Mouse (Mus musculus): ENCODE measurements around the gene Fermt2. TPM values are rescaled to one million over a fixed set of nuclear protein-coding genes. Genes with fewer than 3 reads are reported as not detected.

Fermt2 gene
- 26.4 and 29.0 TPM in 2 replicates for total RNA-seq (2014; rRNA removed)
- 66.7 and 70.0 TPM in 2 replicates for polyA plus RNA-seq (2015; fragmentation: Nextera tagmentation; extraction: Ambion mirVana)

GRCm38 (mm10) chr14:45529411-45530363 lies at the start of gene Fermt2:
Gene Fermt2, minus strand, starts transcription at chr14:45530118.
- no peaks in the 10 kb centered on the region for H3K9me3 ChIP-seq (ENCODE audit: low read length)
- peak within 1 kb of the TSS; percentile 86 for H3K27ac ChIP-seq (ENCODE audit: low read depth, low read length)
- peak within 1 kb of the TSS; percentile 88 for H3K4me3 ChIP-seq (ENCODE audit: low read depth, low read length)
- DNase-seq (ENCODE audit: low spot score), result peak; percentile 80
- ATAC-seq (ENCODE audit: low FRiP score), result peak; percentile 88
- WGBS, result 1% methylated on average over 73 of the region's 126 CpGs
- H3K27me3 ChIP-seq (ENCODE audit: insufficient read depth, low read length), result no peaks in the 10 kb centered on the region
- peak within 1 kb of the TSS; percentile 70 for H3K9ac ChIP-seq (replicated peaks; ENCODE audit: low read length, poor library complexity, severe bottlenecking)
- no peak for TF ChIP-seq CTCF (IDR thresholded peaks at IDR 0.05)
- H3K4me1 ChIP-seq (ENCODE audit: insufficient read depth, low read length), result peaks cover 10% of the 10 kb centered on the region
- H3K4me2 ChIP-seq (ENCODE audit: low read depth, low read length, poor library complexity, severe bottlenecking), result peak within 1 kb of the TSS; percentile 65
- no peaks in the 10 kb centered on the region for H3K36me3 ChIP-seq (ENCODE audit: insufficient read depth, low read length)

- Histone ChIP-seq H3K9me3 (ENCODE audit: low read length) (no peaks in the 10 kb centered on the region), H3K4me2 (ENCODE audit: low read depth, low read length, poor library complexity, severe bottlenecking) (peak overlapping the region; percentile 43; the same call in 1 of the 2 replicates), H3K4me3 (ENCODE audit: low read depth, low read length) (peak overlapping the region; percentile 13; the same call in 1 of the 2 replicates), H3K27me3 (ENCODE audit: insufficient read depth, low read length) (no peaks in the 10 kb centered on the region), H3K9ac (replicated peaks; ENCODE audit: low read length, poor library complexity, severe bottlenecking) (no peak overlapping the region), H3K4me1 (ENCODE audit: insufficient read depth, low read length) (no peaks in the 10 kb centered on the region), H3K27ac (ENCODE audit: low read depth, low read length) (peak overlapping the region; percentile 60), H3K36me3 (ENCODE audit: insufficient read depth, low read length) (no peaks in the 10 kb centered on the region)
- ATAC-seq (ENCODE audit: low FRiP score) (no peak), DNase-seq (ENCODE audit: low spot score) (peak; percentile 75)
- peak; percentile 81 for TF ChIP-seq CTCF (IDR thresholded peaks at IDR 0.05)
- 21% methylated on average over 28 of the region's 33 CpGs for WGBS
Measured at GRCm38 (mm10) chr14:45566066-45566937, 36.4 kb upstream of the Fermt2 start.

- peak overlapping the region; percentile 43 for H3K4me2 ChIP-seq (ENCODE audit: low read depth, low read length, poor library complexity, severe bottlenecking)
- H3K36me3 ChIP-seq (ENCODE audit: insufficient read depth, low read length), result no peaks in the 10 kb centered on the region
- peak overlapping the region; percentile 60 for H3K27ac ChIP-seq (ENCODE audit: low read depth, low read length)
- WGBS, result 5% methylated on average over 20 of the region's 20 CpGs
- peak; percentile 65 for ATAC-seq (ENCODE audit: low FRiP score)
- DNase-seq (ENCODE audit: low spot score), result peak; percentile 60
- TF ChIP-seq CTCF (IDR thresholded peaks at IDR 0.05), result no peak
- no peaks in the 10 kb centered on the region for H3K4me1 ChIP-seq (ENCODE audit: insufficient read depth, low read length)
- no peak overlapping the region for H3K9ac ChIP-seq (replicated peaks; ENCODE audit: low read length, poor library complexity, severe bottlenecking)
- no peaks in the 10 kb centered on the region for H3K27me3 ChIP-seq (ENCODE audit: insufficient read depth, low read length)
- no peaks in the 10 kb centered on the region for H3K9me3 ChIP-seq (ENCODE audit: low read length)
- no peak overlapping the region for H3K4me3 ChIP-seq (ENCODE audit: low read depth, low read length)
Measured at GRCm38 (mm10) chr14:45565216-45566065, 35.5 kb upstream of the Fermt2 start.

- Histone ChIP-seq H3K36me3 (ENCODE audit: insufficient read depth, low read length) (no peaks in the 10 kb centered on the region), H3K9me3 (ENCODE audit: low read length) (no peaks in the 10 kb centered on the region), H3K4me3 (ENCODE audit: low read depth, low read length) (no peak overlapping the region), H3K9ac (replicated peaks; ENCODE audit: low read length, poor library complexity, severe bottlenecking) (no peak overlapping the region), H3K4me2 (ENCODE audit: low read depth, low read length, poor library complexity, severe bottlenecking) (no peak overlapping the region), H3K4me1 (ENCODE audit: insufficient read depth, low read length) (no peaks in the 10 kb centered on the region), H3K27me3 (ENCODE audit: insufficient read depth, low read length) (no peaks in the 10 kb centered on the region), H3K27ac (ENCODE audit: low read depth, low read length) (no peak overlapping the region)
- ATAC-seq (ENCODE audit: low FRiP score), result peak; percentile 18; the same call in 1 of the 2 replicates
- no peak for TF ChIP-seq CTCF (IDR thresholded peaks at IDR 0.05)
- 90% methylated on average over 1 of the region's 1 CpGs for whole genome bisulfite sequencing
- DNase-seq (ENCODE audit: low spot score), result peak; percentile 72
Measured at GRCm38 (mm10) chr14:45563577-45563976, 33.7 kb upstream of the Fermt2 start.

GRCm38 (mm10) chr14:45561681-45562080 lies 31.8 kb upstream of the Fermt2 start:
- WGBS, result 78% methylated on average over 6 of the region's 6 CpGs

More at GRCm38 (mm10) chr14:45561681-45562080, 31.8 kb upstream of the Fermt2 start:
- DNase-seq (ENCODE audit: low spot score) (no peak), ATAC-seq (ENCODE audit: low FRiP score) (no peak)
- no peak overlapping the region for H3K27ac ChIP-seq (ENCODE audit: low read depth, low read length)
- no peak overlapping the region for H3K4me3 ChIP-seq (ENCODE audit: low read depth, low read length)
- no peaks in the 10 kb centered on the region for H3K27me3 ChIP-seq (ENCODE audit: insufficient read depth, low read length)
- no peaks in the 10 kb centered on the region for H3K9me3 ChIP-seq (ENCODE audit: low read length)
- no peak for TF ChIP-seq CTCF (IDR thresholded peaks at IDR 0.05)
- no peaks in the 10 kb centered on the region for H3K36me3 ChIP-seq (ENCODE audit: insufficient read depth, low read length)
- H3K4me1 ChIP-seq (ENCODE audit: insufficient read depth, low read length), result no peaks in the 10 kb centered on the region
- no peak overlapping the region for H3K4me2 ChIP-seq (ENCODE audit: low read depth, low read length, poor library complexity, severe bottlenecking)
- no peak overlapping the region for H3K9ac ChIP-seq (replicated peaks; ENCODE audit: low read length, poor library complexity, severe bottlenecking)

All from midbrain, postnatal 0 days (tissue).